Mouse (Mus musculus) heart, postnatal 36 days (tissue): ENCODE results near the gene Acvr2b. TPM values are rescaled to one million over a fixed set of nuclear protein-coding genes. Genes with fewer than 3 reads are reported as not detected.
"Not testable (repeated sequence)": the region's sequence is repeated elsewhere in the genome, so short reads cannot be mapped to it uniquely, and the experiment has no call there.

ENCODE experiments used
- DNase-seq, 2 experiments: peaks; one replicate each; pipeline ENCODE4 v3.0.0; 2021 to 2022
- intact Hi-C: fragments of 180-260 bp; cut with DNase I; formaldehyde crosslinking; loops from one replicate; pipeline ENCODE4 v1.15.1; 2025
- total RNA-seq, 2 experiments: library from RNA; stranded (reverse); gene quantifications; 2 replicates each; pipeline ENCODE4 v1.2.3; 2021

Gene Acvr2b
- 1 to 10 TPM; 5.7 to 7.6 TPM for total RNA-seq

DNA sequence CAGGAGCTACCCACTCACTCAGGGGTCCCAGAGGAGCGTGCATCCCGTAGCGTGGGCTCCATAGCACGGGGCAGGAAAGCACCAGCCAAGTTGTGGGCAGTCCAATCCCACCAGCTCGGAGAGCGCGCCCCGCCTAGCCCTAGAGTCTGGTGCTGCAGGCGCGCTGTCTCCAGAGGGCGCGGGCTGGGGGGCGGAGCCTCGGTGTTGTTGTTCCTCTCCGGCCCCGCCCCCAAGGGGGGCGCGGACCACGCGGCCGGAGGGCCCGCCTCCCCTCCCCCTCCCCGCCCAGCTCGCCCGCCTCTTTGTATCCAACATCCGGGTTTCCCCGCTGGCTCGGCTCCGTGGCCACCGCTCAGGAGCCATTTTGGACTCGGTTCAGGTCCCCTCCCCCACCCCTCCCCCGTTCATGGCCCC lies at the start of gene Acvr2b:
Gene Acvr2b (plus strand): TSS at position 318 of the 414 bp plus-strand sequence.
- intact Hi-C loops: loop anchor here (2.0 kb wide), 2 partner anchors 29 to 45 kb away; partner anchors contain the start of gene Xylb
- DNase-seq: peak; percentile 92 to 93

DNA sequence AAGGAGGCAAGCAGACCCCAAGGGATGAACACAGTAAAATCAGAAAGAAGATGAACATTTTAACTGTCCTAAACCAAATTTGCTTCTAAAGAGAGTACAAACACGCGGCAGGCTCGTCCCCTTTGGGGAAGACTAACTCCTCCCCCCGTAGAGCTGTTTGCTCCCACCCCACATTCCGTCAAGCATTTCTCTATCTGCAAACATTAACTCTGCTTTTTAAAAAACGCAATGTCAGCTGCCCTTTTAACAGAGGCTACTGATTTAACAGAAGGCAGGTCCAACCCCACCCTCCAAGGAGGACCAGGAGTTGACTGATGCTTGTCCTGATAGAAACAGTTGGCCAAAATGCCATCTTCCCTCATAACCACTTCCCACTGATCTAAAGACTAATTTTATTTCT lies 48.0 kb upstream of the Acvr2b start:
- DNase-seq: no peak
- intact Hi-C loops: loop anchor here (2.0 kb wide), 1 partner anchor 197 kb away; the partner anchor contains the start of gene Acaa1b

DNA sequence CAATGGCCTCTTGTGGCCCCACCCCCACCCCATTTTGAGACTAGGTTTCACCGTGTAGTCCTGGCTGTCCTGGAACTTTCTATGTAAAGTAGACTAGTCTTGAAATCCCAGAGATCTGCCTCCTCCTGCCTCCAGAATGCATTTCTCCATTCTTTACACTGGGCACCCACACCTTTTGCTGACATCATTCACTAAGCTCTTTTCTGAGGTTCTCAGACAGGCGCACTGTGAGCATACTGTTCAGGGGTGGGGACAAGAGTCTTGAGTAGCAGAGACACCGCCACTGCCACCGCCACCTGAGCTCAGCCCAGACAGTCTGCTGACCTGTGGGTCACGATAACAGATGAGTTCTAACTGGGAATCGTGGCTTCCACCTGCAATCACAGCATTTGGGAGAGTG lies 46.0 kb upstream of the Acvr2b start:
- intact Hi-C loops: loop anchor here (2.0 kb wide), 2 partner anchors 47 to 199 kb away; partner anchors contain the start of genes Acaa1b and Acvr2b
- no peak for DNase-seq

DNA sequence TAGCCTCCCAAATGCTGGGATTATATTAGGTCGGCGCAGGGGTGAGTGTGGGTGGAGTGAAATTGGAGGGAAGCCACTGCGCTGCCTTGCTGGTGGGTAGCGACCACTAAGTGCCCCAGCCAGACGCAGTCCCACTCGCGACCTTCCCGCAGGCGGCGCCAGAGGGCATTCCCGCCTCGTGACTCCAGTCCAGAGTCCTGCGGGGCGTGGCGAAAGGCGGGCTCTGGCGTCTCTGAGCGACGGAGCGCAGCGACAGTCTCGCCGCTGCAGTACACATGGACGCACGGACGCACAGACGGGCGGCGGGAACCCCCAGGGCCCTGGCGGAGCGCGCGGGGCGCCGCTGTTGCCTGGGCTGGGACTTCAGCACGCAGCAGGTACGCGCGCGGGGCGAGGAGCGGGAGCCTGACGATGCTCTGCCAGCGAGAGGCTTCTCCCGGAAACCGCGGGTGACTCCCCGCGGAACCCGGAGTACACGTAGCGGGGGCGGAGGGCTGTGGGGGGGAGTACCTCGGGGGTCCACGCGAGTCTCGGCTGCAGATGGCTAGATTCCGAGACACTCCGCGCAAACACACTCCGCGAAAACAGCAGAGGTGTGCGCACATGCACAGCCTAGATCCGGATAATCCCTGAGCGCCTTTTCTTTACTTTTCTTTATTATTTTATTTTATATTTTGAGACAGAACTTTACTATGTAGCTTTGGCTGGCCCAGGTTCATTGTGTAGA lies 44.4 kb upstream of the Acvr2b start, which contains the start of gene Xylb:
Gene Xylb (plus strand): TSS at position 51 of the 727 bp plus-strand sequence.
- intact Hi-C loops: loop anchor here (1.0 to 2.0 kb wide), 2 partner anchors 45 to 73 kb away; partner anchors contain the start of gene Acvr2b
- DNase-seq: peak; percentile 89 to 95

DNA sequence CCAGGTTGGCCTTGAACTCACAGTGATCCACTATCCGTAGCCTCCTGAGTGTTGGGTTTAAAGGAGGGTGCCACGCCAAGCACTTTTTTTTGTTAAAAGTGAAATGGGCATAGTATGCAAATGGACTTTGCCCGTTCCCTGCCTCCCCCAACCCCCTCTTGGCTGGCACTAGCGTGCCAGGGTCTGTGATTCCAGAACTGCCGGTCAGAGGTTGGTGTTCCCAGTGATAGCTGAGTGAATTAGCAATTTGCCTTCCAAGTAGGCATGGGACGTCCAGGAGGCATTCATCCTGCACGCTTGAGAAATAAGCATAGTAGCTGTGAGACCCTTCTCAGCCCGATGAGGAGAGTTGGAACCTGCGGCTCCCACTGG lies 43.9 kb upstream of the Acvr2b start:
- intact Hi-C loops: no loop called here
- no peak for DNase-seq

DNA sequence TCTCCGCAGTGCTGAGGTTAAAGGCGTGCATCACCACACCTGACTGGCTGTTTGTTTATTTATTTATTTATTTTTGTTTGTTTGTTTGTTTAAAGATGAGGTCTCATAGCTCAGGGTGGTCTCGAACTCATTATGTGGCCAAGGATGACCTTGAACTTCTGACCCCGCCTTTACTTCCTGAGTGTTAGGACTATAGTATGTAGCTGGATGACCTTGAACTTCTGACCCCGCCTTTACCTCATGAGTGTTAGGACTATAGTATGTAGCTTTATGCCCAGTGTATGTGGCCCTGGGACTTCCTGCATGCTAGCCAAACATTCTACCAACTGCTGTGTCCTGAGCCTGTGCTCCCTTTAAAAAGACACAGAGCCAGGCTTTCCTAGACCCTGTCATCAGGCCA lies 40.5 kb upstream of the Acvr2b start:
- intact Hi-C loops: no loop called here
- DNase-seq: no peak

DNA sequence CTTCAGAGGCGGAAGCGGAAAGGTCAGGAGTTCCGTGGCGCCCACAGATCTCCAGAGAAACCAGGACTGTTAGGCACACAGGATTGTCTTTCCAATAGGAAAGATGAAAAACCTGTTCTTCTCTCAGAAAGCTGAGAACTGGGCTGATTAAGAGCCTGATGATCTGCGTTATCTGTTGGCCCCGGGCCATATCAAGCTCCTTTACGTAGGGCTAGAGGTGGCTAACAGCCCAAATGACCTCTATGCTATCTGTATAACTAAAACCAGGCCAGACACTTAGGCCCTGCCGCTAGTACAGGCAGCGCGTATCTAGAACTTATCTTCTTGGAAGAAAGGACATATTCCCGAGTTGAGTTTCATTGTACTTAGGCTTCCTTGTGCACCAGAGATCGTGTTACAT lies 38.7 kb upstream of the Acvr2b start:
- no peak for DNase-seq
- intact Hi-C loops: no loop called here

DNA sequence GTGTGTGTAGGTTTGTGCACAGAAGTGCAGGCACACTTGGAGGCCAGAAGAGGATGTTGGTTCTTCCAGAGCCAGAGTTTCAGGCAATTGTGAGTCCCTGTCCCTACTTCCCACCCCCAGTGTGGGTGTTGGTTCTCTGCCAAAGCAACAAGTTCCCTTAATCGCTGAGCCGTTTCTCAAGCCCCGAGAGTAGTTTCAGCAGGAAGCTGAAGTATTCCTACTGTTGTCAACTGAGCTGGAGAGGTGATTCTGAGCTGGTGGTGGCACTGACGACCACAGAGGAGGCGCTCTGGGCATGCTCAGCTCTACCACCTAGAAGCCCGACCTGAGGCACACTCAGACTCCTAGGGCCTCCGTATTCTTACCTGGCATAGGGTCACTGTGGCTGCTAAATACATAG lies 36.6 kb upstream of the Acvr2b start, which contains the start of gene Slc22a14:
Gene Slc22a14 (minus strand): TSS at position 270 of the 400 bp plus-strand sequence.
- DNase-seq: no peak
- intact Hi-C loops: no loop called here

DNA sequence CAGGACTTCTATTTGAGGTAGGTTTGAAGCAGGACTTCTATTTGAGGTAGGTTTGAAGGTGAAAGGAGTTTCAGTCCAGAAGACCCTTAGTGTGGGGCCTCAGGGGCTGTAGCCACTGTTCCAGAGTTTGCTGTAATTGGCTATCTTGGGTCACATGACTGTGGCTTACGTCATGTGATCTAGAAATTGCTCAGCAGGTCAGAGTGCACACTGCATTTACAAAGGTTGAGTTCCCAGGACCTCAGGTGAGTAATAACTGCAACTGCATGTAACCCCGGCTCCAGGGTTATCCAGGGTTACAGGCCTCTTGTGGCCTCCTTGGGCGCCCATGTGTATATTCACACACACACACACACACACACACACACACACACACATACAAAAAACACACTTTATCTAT lies 33.6 kb upstream of the Acvr2b start:
- DNase-seq: no peak
- intact Hi-C loops: no loop called here

DNA sequence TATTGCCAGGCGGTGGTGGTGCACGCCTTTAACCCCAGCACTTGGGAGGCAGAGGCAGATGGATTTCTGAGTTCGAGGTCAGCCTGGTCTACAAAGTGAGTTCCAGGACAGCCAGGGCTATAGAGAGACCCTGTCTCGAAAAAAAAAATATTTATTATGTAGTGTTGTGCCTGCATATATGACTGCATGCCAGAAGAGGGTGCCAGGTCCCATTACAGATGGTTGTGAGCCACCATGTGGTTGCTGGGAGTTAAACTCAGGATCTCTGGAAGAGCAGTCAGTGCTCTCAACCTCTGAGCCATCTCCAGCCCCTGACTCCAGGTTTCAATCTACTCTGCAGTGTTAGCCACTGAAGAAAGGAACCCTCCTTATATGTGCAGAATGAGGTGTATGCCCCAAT lies 31.1 kb upstream of the Acvr2b start:
- intact Hi-C loops, DNase-seq: not testable (repeated sequence)

DNA sequence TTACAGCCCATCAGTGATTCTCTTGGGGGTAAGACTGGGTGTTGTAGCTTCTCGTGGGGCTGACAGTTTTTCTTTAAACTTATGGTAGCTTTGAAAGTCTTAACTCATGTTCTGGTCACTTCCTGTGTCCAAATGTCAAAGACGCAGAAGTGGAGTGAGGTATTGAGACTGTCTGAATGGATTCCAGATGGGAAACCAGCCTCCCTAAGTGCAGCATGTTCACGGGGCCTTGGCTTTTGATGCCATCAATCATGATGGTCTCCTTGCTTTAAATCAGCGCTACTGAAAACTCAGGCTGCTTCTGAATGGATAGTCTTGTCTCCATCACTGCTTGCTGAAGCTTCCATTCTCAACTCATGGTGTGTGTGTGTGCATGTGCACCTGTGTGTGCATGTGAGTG lies 30.7 kb upstream of the Acvr2b start:
- intact Hi-C loops: no loop called here
- no peak for DNase-seq

DNA sequence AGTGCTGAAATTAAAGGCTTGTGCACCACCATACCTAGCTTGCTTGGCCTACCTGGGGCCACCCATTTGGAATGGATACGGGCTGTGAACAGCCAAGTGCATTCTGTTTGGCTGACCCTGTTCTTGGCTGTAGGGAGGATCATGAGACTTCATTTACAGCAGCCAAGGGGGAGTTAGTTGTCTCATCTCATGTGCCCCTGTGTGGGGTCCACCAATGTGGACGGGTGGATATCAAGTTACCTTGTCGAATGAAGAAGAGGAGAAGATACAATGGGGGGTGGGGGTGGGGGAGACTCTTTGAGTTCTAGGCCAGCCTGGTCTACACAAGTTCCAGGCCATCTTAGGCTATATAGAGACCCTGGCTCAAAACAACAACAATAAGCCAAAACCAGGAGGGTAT lies 26.9 kb upstream of the Acvr2b start:
- intact Hi-C loops: no loop called here
- DNase-seq: no peak

DNA sequence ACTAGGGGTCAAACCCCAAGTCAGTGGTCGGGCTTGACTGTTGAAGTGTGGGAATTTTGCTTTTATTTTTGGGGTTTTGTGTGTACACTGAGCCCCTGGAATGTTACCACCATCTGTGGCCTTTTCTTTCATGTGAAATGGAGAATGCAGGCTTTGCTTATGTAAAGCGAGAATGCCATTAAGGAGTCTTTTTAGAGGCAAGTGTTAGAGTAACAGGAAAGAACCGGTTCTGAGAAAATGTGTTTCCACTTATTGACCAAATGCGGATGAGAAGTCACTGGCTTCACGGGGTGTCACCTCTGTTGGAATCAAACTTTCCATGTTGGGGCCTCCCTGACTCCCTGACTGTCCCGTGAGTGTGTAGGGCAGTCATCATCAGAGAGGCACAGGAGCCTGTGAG lies 26.4 kb upstream of the Acvr2b start:
- DNase-seq: no peak
- intact Hi-C loops: no loop called here

DNA sequence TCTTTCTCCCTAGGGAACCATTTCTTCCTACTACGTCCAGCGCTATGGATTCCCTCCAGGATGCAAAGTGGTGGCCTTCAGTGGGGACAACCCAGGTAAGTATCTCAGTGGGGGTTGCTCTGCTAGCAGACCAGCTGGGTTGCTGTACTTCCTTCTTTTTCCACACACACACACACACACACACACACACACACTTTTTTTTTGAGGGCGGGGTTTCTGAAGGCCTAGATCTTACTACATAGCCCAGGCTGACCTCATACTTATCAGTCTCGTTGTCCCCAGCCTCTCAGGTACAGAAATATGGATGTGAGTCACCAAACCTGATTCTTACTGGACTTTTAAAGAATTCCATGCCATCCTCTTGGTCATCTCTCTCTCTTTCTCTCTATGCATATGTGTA lies 23.7 kb upstream of the Acvr2b start:
- intact Hi-C loops: no loop called here
- DNase-seq: no peak

DNA sequence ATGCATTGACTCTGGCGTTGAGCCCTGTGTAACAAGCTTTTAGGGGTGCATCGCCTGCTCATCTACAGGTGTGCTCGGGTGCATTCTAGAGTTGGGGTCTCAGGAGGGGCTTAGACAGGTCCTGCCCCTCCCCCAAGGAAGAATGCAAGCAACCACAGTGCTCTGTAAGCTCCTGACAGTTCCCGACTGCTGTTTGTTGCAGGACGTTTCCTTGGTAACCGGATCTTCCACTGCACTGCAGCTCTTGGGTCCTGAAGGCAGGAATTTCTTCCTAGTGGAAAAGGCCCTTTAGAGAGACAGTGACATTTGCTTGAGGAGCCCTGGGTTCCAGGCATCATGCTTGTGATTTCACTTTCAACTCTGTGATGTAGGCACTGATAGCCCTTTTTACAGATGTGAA lies 19.3 kb upstream of the Acvr2b start:
- intact Hi-C loops: no loop called here
- DNase-seq: no peak

DNA sequence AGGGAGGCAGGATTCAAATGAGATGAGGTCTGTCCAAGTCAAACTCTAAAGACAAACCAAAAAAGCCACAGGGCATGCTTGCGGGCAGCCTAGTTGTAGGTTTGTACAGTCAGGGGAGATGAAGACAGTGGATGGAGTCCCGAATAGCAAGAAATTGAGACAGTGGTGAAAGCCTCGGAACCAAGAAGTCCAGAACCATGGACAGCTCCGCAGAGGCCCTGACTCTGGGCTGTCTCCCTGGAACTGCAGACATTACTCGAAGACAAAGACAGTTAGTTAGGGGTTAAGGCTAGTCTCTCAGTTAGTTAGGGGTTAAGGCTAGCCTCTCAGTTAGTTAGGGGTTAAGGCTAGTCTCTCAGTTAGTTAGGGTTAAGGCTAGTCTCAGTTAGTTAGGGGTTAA lies 13.0 kb upstream of the Acvr2b start:
- peak in 1 of 2 experiments; percentile 12 for DNase-seq

DNA sequence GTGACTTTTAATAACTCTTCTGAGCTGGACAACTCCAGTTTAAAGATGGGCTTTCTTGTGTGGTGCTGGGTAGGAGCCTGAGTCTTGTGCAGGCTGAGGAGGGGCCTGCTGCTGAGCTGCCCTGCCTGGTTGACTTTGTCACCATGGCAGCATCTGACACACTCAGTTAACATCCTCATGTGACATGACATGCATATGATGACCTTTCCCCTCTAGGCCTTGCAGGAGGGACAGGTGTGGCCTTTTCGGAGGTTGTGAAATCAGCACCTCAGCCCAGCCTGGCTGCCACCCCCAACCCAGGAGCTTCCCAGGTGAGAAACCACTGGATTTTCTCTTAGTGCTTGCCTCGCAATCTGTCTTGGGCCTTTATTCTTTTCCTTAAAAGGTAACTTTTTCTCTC lies 11.7 kb upstream of the Acvr2b start:
- intact Hi-C loops: no loop called here
- no peak for DNase-seq

More for the DNA sequence above, 13.0 kb upstream of the Acvr2b start:
- intact Hi-C loops: no loop called here

DNA sequence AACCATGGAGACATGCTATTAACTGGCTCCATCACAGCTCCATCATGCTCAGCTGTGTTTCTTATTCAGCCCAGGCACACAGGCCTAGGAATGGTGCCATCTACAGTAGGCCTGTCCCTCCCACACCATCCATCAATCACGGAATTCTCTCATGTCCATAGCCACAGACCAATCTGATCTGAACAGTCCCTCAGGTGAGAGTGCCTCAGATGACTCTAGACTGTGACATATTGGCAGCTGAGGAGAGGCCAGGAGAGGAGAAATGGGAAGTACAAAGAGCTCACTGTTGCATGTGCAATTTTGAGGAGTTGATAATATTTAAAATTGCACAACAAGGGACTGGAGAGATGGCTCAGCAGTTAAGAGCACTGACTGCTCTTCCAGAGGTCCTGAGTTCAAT lies 7.1 kb upstream of the Acvr2b start:
- intact Hi-C loops: no loop called here
- DNase-seq: no peak

DNA sequence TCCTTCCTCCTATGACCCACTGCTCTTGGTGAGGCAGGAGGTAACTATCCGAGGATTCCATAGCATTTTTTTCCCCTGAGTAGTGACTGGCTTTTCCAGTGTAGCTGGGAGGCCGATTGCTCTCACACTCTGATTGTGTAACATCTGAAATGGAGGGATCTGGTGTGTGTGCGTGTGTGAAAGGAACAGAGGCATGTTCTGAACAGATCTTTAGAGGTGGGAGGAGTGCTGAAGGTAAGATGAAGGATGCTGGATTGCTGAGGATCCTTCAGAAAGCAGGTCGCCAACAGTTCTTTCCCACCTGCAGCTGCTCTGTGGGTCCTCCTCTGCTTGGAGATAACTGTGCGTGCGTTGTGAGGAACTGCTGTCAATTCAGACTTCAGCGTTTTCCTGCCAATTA lies 567 bp upstream of the Acvr2b start:
- intact Hi-C loops: no loop called here

DNA sequence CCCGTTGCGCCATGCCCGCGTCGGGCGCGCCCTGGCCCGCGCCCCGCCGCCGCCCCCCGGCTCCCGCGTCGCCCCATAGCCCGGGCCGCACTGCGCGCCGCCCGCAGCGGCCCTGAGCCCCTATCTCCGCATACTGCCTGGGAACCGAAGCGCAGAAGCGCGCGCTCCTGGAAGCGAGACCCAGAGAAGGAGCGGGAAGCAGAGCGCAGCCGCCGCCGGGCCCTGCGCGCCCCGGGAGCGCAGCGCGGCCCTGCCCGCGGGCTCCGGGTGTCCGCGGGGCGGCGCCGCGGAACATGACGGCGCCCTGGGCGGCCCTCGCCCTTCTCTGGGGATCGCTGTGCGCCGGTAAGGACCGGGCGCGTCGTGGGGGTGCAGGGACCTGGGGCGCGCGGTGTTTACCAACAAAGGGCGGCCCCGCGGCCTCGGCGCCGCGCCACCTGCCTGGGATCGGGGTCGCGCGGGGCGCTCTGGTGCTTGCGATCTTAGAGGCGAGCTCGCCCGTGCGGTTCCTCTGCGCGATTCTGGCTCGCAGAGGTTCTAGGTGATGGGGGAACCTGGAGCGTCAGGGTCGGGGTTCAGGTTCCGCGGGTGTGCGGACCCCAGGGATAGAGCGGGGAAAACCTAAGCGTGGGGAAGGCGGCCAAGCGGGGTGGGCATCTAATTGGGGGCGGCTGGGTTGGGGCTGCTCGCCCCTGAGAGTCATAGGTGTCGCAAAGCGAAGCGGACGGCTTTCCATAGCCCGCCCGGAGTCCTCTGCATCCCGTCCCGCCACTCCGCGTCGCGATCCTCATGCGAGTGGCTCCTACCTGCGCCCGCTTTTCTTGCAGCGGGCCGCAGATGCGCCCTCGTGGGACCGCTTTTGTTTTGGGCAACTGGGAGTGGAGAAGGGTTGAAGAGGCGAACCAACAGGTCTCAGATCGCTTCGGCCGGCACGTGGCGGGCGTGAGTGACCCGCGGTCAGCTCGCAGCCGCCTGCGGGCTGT lies 626 bp downstream of the Acvr2b start:
- intact Hi-C loops: loop anchor here (2.0 kb wide), 2 partner anchors 28 to 46 kb away; partner anchors contain the start of gene Xylb
- peak; percentile 58 to 80 for DNase-seq

More for the DNA sequence above, 567 bp upstream of the Acvr2b start:
- no peak for DNase-seq

DNA sequence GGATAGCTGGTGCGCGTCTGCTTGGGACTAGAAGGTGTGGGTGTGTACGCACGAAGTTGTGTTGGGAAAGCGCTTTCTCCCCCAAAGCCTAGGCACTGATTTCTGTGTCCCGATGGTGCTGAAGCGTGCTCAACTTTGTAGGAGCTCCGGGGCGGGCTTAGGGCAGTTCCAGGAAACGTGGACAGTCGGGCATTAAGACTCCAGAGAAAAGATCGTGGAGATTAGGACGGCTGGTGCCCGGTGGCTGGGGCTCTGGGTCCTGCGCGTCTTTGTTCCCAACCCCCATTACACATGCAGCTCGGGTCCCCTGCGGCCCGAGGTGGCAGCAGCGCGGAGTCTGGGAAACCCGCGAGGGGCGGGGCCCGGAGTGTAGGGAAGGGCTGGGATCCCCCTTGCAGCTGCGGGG lies 1.3 kb downstream of the Acvr2b start:
- intact Hi-C loops: loop anchor here (2.0 kb wide), 2 partner anchors 28 to 46 kb away; partner anchors contain the start of gene Xylb
- DNase-seq: peak; percentile 34 to 45
